Mouse (Mus musculus): Measurements from ENCODE around the gene Dusp14.

Dusp14 gene

GRCm38 (mm10) chr11:84066927-84067645 is 2.0 kb downstream of the Dusp14 start:
- no peak for DNase-seq (ENCODE audit: low read depth, low spot score)

DNA sequence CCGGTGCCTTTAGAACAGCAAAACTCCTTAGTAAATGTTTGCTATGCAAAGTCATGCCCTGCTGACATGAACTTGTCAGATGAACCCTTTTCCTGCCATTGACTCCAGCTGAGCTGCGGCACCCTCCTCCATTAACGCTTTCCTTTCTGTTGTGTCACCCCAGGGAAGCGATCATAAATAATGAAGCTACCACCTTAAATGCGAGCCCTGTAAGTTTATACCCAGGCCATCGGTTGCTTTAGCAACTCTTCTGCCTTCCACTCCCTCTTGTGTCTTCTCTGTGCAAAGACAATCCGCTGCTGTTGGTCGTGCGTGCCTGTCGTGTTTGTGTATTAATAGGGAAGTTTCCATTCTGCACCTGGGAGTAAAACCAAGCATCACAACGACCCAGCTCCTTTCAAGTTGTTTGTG is 3.0 kb downstream of the Dusp14 start:
- DNase-seq (ENCODE audit: low read depth, low spot score) = no peak

- no peak for DNase-seq (ENCODE audit: low read depth, low spot score)
Measured at GRCm38 (mm10) chr11:84063631-84064209, 5.3 kb downstream of the Dusp14 start.

DNA sequence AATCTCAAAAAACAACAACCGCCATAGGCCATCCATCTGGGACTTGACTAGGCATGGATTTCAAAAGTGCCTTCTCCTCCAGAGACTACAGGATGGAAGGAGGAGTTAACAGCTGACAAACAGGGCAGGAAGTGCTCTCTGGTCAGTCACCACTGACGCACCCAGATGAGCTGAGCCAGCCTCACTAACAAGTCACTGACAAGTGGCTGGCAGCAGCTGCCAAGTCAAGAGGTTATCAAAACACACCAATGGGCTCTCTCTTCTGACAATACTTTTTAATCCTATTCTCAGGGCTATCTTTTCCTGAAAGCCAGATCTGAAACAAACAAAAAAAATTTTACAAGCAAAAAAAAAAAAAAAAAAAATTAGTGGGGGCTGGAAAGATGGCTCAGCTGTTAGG is 6.3 kb downstream of the Dusp14 start:
- DNase-seq (ENCODE audit: low read depth, low spot score) = no peak

DNA sequence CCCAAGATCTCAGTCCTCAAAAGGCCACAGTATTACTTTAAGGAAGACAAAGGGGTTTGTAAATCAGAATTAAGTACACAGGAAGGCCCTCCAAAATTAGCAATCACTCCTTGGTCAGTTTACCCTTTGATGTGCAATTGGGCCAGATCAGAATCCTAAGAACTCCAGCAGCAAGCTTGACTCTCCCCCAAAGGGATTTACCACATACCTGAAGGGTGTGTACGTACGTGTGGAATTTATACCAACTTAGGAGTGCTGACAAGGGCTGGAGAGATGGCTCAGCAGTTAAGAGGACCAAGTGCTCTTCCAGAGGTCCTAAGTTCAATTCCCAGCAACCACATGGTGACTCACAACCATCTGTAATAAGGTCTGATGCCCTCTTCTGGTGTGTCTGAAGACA is 7.2 kb downstream of the Dusp14 start:
- no peak for DNase-seq (ENCODE audit: low read depth, low spot score)

DNA sequence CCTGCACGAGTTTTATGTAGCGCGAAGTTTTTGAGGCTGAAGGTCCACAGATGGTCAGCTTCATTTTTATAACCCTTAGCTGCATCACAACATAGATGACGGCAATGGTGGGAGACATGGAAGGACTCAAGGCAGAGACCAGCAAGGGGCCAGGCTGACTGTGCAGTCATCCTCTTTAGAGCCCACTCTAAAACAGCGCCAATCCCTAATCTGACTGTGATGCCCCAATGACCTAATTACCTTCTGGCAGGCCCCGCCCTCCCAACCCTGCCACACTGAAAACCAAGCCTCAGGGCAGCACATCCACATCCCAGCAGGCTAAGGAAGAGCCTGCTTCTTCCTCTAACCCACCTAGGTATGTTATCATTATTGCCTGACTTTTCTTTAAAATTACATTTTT is 8.4 kb downstream of the Dusp14 start:
- no peak for DNase-seq (ENCODE audit: low read depth, low spot score)

- no peak for DNase-seq (ENCODE audit: low read depth, low spot score)
Measured at GRCm38 (mm10) chr11:84059784-84060183, 9.3 kb downstream of the Dusp14 start.

GRCm38 (mm10) chr11:84057418-84057817 is 11.6 kb downstream of the Dusp14 start:
- DNase-seq (ENCODE audit: low read depth, low spot score) = no peak

- DNase-seq (ENCODE audit: low read depth, low spot score) = no peak
Measured at GRCm38 (mm10) chr11:84053524-84054163, 15.4 kb downstream of the Dusp14 start.

GRCm38 (mm10) chr11:84053055-84053454 is 16.0 kb downstream of the Dusp14 start:
- DNase-seq (ENCODE audit: low read depth, low spot score) = no peak

- DNase-seq (ENCODE audit: low read depth, low spot score) = no peak
Measured at GRCm38 (mm10) chr11:84048411-84048810, 20.6 kb downstream of the Dusp14 start.

DNA sequence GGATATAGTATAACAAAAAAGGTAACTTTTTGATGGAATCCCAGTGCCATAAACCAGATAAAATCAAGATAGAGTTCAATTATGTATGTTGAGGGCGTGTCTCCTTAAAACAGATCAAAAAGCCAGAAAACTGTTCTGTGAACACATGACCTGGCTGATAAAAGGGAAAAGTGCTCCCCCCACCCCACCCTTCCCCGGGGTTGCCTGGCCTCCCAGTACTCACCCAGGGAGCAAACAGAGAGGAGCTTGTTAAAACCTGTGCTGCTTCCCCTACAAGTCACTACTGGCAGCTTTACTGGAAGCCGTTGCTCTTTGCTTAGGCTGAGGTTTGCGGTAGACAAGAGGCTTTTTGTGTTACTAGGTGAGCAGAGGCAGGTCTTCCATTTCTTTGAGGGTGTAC is 21.8 kb downstream of the Dusp14 start:
- DNase-seq (ENCODE audit: low read depth, low spot score) = no peak

DNA sequence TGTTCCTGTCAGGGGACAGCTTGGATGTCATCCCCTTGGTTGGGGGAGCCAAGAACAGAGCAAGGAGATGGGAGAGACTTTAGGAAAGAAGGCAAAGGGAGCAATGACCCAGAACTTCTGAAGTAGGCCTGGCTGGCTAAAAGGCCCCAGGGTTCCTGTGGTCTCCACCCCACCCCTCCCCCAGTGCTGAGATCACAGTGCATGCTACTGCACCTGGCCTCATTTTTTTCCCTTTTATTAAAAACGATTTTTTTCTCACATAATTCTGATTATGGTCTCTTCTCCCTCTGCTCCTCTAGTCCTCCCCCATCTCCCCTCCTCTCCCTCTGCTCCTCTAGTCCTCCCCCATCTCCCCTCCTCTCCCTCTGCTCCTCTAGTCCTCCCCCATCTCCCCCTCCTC is 24.1 kb downstream of the Dusp14 start:
- DNase-seq (ENCODE audit: low read depth, low spot score) = no peak

- DNase-seq (ENCODE audit: low read depth, low spot score) = peak; percentile 70
Measured at GRCm38 (mm10) chr11:84042808-84043762, 26.0 kb downstream of the Dusp14 start.

- no peak for DNase-seq (ENCODE audit: low read depth, low spot score)
Measured at GRCm38 (mm10) chr11:84040621-84041020, 28.4 kb downstream of the Dusp14 start.

DNA sequence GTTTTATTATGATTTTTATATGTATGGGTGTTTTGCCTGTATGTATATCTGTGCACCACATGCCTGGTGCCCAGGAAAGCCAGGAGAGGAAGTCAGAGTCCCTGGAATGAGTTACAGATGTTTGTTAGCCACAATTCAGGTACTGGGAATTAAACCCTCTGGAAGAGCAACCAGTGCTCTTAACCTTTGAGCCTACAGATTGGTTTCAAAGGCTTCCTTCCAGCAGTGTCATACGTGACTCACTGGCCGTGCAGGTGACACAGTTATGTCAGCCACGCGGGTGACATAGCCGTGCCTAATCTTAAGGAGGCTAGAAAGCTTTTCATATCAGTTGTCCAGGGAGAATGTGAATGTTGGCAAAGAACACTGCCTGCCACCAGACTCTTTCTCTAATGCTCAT is 35.4 kb downstream of the Dusp14 start:
- no peak for DNase-seq (ENCODE audit: low read depth, low spot score)

DNA sequence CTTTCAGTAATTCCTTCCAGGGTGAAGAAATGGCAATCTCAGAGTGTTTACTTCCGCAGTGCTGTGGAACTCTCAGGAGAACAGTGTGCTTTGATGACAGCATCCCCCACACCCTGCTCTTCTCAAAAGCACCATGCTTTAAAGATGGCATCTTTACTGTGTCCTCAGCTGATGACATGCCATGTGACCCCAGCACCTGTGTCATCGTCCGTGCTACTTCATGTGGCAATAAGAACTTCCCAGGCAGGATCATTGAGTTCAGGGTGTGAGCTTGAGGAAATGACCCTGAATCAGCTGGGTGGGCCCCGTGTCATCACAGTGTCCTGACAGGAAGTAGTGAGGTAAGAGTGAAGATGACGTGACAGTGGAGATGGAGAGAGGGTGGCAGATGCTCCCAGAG is 36.5 kb downstream of the Dusp14 start:
- no peak for DNase-seq (ENCODE audit: low read depth, low spot score)

- no peak for DNase-seq (ENCODE audit: low read depth, low spot score)
Measured at GRCm38 (mm10) chr11:84031971-84032370, 37.1 kb downstream of the Dusp14 start.

GRCm38 (mm10) chr11:84028271-84029028 is 40.6 kb downstream of the Dusp14 start:
- no peak for DNase-seq (ENCODE audit: low read depth, low spot score)

DNA sequence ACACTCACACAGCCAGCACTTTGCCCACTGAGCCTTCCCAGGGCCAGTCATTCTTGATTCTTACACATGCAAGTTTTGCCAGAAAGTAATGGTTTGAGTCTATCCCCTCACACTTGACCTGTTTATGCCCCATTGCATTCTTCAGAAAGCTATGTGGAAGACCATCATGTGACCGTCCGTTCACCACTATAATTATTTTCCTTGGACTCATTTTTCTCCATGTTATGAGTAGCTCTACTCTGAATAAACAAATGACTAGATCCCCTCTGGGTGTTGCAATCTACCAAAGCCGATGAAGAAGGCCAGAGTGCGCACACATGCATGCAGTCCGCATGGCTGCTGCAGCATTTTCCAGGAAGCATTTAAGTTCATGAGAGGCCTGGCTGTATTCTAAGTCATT is 41.8 kb downstream of the Dusp14 start:
- no peak for DNase-seq (ENCODE audit: low read depth, low spot score)

GRCm38 (mm10) chr11:84016810-84017508 is 52.1 kb downstream of the Dusp14 start:
- no peak for DNase-seq (ENCODE audit: low read depth, low spot score)

All from brain, embryonic 18.5 days (tissue).